Mouse (Mus musculus): Measurements from ENCODE around the gene Lrrc28.

The Lrrc28 gene

DNA sequence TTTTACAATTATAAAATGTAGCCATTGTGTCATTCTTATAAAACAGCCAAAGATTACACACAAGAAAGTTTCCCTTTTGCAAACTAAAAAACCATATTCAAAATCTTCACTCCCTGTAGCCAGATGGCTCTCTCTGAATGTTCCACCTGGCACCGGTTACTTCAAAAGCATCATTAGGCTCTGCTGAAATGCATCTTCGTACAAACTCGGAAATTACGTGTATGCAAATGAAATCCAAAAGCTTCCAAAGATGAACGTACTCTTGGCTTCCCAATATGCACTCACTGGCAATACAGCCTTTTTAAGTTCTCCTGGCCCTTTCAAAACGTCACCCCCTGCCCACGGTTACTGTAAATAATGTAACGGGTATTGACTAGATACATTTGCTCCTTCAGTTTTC lies 777 bp downstream of the Lrrc28 start:
- no peak for DNase-seq

DNA sequence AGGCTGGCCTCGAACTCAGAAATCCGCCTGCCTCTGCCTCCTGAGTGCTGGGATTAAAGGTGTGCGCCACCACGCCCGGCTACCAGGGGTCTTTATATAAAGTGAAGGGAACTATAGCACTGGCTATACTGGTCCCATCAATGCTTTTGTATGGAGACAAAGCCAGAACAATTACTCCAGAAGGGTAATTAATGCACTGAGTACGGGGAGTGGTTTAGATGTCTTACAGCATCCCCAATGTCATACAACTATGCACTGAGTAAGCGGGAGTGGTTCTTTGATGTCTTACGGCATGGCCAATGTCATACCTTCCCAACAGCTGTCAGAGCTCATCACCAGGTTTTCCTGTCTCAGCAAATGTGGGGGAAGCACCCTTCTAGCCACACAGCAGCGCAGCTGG lies 2.1 kb downstream of the Lrrc28 start:
- DNase-seq, result no peak

DNA sequence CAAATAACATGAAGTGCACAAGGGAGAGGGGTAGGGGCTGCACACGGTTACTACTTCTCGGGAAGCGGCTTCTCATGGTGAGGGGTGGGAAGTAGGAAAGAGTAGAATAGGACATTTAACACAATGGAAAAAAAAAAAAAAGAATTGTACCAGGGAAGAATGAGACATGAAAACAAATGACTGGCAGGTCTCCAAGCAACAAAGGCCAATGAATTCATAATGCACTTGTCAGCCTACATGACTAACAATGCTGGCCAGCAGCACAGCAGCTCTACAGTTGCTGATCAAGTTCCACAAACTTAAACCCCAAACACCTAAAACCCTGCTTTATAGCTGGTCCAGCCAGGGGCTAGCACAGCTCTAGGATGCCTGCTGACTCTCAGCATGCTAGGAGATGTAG lies 6.1 kb downstream of the Lrrc28 start:
- DNase-seq, result no peak

DNA sequence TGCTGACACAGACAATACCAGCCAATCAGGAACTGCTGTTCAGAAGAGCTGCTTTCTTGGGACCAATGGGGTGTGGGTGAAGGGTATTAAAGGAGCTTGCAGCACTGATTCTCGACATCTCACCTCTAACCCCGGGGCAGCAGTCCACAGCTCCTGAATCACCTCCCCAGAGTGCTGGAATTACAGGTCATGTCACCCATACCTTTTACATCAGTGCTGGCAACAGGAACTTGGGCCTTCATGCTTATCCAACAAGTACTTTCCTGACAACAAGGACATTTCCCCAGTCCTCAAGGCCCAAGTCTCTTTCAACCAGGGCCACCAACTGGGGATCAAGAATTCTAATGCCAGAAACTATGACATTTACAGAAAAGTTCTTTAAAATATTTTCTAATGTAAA lies 8.9 kb downstream of the Lrrc28 start:
- DNase-seq, result no peak

DNA sequence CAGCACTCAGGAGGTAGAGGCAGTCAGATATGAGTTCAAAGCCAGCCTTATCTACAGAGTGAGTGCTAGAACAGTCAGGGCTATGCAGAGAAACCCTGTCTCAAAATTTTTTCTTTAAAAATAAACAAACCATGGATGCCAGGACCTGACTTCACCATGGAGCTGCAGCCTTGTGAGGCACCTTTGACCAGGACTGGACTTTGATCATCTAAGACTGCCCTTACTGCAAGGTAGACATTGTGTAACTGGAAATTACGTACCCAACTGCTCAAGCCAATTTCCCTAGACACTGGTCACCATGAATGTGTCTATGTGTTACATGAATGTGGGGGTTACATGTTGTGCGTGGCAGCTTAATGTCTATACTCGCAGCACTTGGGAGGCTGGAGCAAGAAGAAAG lies 10.9 kb downstream of the Lrrc28 start:
- no peak for DNase-seq

DNA sequence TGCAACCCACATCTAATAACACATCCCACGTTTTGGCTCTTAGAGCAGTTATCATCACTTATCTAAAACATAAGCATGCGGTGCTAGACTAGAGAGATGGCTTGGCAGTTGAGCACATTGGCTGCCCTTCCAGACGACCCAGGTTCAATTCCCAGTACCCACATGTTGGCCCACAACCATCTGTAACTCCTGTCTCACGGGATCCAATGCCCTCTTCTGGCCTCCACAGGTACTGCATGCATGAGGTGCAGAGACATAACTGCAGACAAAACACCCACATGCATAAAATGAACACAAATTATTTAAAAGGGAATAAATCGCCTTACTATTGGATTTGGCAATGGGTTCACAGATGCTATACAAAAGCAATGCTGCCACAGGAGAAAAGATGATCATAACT lies 12.7 kb downstream of the Lrrc28 start:
- peak; percentile 22 to 24 for DNase-seq

DNA sequence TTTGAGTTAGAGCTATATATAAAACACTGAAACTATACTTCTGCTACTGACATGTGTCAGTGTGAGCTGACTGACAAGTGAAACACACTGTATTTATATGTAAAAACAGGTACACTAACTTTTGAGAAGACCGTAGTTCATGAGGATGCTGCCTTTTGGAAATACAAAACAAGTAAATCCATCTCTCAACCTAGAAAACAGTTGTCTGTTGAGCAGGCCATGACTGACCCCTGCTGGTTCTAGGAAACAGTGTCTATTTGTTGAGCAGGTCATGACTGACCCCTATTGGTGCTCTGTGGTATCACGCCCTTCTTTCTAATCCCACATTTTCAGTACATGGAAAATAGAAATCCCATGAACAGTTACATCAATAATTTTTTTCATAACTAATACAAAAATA lies 14.3 kb downstream of the Lrrc28 start:
- DNase-seq, result peak; percentile 49 to 62

DNA sequence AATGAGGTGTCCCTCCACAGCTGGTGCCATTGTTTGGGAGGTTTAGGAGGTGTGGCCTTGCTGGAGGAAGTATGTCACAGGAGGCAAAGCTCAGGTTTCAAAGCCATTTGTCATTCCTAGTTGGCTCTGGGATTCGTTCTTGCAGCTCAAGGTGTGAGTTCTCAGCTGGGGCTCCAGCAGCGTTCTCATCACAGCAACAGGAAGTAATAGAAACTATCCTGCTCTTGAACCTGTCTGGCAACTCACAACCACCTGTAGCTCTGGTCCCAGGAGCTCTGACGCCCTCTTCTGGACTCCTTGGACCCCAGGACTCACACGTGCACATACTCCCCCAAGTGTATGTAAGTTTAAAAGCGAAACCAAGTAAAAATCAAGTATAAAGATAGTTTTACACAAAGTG lies 15.4 kb downstream of the Lrrc28 start:
- no peak for DNase-seq

DNA sequence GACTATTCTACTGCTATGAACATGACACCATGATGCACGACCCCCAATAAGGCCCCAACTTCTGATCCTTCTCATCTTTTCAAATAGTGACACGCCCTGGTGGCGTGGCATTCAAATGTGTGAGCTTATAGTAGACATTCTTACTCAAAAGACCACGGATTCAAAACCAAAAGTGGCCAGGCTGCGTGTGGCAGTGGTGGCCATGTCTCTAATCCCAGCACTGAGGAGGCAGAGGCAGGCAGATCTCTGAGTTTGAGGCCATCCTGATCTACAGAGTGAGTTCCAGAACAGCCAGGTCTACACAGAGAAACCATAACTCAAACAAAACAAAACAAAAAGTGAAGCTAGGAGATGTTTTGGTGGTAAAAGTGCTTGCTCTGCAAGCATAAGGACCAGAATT lies 18.4 kb downstream of the Lrrc28 start:
- no peak for DNase-seq

DNA sequence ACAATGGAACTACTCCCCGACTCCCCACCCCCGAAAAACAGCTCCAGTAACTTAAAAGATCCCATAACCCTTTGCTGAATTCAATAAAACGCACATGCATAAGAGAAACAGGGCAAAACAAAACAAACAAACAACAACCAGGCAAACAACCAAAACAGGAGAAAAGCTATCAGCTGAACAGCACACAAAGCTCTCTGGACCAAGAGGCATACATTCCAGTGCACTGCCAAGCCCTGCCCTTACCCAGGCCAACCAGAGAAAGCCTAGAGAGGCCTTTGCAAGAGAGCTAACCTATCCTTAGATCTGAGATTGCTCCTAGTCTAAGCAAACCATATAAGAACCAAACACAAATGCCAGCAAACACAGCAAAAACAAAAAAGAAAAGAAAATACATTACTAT lies 22.9 kb downstream of the Lrrc28 start:
- no peak for DNase-seq

DNA sequence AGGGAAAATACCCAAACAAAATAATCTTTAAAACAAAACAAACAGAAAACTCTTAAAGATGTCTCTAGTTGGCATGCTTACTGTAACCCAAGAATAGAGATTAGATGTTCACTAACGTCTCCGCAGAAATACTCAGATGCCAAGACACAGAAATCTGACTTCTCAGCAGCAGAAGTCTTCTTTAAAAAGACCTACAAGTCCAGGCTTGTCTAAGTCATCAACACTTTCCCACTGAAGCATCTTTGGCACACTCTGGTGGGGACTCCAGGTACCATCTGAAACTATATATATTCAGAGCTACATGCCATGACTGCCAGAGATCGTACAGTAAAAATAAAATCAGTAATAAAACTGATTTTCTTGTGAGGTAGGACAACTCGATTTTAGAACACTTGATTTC lies 25.2 kb downstream of the Lrrc28 start:
- no peak for DNase-seq

DNA sequence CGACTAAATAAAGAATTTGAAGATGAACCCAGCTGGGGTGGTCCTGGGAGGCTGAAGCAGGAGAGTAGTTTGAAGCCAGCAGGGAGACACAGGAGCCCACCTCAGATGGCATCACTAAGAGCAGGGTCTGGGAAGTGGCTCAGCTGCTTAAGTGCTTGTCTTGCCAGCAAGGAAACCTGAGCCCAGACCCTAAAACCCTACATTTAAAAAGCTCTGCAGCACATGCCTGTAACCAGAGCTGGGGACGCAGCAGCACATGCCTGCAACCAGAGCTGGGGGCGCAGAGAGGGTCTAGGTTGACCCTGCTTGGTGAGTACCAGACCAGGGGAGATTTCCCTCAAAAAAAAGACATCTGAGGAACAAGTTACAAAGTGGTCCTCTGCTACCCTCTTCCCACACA lies 26.8 kb downstream of the Lrrc28 start:
- DNase-seq, result no peak

DNA sequence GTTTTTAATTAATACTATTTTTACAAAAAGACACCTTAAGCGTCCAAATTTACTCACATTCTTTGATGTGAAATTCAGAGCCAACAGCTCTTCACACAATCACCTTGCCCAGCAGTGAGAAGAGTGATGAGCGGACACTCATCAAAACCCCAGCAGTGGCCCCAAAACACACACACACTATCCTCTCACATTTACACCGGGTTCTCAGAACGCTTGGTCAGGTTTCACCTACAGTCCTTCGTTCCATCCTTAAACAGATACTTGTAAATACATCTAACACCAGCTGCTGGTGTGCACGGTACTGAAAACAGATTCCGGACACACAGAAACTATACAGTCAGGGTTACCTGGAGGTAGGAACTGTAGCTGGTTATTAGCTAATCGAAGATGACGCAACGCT lies 27.4 kb downstream of the Lrrc28 start:
- DNase-seq, result no peak

DNA sequence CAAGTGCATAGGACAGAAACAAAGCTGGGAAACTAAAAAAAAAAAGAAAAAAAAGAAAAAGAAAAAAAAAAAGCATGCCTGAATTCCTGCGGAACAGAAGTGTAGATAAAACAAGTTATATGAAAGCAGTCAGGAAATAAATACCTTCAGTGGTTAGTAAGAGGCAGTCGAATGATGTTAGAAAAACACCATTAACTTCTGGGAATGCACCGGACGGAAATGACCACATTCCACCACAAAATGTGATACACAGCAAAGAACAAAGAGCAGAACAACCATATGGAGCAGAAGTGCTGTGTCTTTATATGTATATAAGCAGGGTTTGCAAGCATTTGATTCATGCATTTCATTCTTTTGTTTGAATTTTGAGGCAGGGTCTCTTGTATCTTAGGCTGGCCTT lies 28.2 kb downstream of the Lrrc28 start:
- no peak for DNase-seq

DNA sequence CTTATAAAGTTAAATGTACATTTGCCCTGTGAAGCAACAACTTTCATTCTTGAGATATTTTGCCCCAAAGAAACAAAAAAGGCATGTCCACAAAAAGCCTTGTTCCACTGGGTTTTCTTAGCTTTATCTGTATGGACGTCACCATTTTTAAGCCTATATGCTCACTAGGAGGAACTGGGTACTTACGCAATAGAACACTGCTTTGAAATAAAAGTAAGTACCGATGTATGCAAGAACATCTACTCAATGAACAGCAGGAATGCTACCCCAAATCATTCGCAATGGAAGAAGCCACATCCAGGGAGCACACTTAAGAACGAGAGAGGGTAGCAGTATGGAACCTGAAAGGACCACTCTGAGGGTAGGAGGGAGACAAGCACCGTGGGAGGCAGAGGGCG lies 30.6 kb downstream of the Lrrc28 start:
- DNase-seq, result no peak

DNA sequence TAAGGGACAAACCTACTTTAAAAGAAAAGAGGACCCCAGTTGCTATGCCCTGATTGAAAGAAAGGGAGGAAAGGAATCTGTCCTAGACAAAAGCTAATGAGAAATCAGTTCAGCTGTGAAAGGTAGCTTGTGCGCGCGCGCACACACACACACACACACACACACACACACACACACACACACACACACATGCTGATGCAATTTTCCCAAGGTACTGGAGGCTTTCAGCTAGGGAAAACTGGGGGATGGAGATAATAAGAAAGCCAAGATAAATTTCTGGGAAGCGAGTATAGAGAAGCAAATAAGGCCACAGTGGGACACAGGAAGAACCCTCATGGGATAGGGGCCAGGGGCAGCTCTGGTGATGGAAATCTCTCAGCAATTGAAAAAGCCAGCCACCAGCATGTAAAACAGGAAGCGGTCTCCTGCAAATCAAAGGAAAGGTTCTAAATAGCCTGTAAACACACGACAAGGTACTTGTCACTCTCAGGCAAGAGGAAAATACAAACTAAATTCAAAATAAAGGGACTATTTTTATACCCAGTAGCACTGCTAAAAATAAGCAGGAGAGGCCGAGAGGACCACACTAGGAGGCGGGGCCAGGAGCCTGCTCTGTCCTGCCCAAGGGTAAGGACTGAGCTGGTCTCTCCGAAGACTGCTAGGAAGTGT lies 31.1 kb downstream of the Lrrc28 start:
- DNase-seq, result no peak

DNA sequence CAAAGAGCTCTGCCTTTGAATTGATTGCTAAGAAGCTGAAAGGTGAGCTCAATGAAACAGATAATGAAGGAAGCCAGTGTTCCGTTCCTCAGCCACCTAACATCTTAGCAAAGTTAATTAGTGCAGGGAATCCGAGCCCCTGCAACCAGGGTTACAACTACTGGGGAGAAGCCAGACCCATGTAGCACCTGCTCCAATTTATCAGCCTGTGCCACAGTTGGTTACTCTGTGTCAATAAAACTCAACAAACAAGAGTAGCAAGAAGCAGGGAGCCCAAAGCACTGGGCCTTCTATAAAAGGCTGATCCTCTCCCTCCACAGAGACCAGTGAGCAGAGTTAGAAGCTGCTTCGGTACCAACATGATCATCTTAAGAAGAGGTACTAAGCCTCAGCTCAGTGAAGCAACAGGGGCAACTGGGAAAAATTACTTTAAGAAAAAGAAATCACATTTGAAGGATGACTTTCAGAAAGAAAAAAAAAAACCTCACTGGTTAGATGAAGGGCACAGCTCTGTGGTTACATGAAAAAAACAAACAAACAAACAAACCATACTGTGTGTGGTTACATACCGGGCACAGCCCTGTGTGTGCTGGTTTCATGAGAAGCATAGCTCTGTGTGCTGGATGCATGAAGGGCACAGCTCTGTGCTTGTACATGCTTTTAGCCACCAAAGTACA lies 36.6 kb downstream of the Lrrc28 start:
- DNase-seq, result no peak

DNA sequence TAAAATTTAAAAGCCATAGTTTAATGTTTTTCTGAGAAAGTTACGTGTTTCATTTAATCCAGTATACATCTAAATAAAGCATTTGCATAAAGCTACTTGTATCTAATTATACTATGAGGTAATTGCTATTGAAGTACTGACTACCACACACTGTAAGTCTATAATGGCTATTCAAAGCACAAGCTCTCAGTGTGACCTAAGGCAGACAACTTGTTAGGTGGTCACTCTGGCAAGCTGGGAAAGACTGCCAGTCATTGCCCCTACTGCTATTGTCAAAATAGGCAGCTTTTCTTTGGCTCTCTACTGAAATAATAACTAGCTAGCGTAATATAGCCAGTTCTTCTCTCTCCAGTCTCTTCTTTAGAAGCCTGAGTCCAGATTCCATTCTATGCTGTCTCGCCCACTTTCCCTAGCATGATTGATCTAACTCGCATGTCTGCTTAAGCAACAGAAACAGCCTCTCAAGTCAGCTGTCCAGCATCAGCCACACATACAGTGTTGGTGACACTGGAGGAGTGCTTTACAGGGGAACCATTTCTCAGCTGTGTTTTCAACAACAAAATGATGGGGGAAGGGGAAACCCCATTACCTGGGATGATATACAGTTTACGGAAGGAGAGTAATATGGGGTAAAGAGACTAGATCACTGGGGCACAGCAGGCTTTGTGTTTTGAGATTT lies 37.3 kb downstream of the Lrrc28 start:
- DNase-seq, result no peak

DNA sequence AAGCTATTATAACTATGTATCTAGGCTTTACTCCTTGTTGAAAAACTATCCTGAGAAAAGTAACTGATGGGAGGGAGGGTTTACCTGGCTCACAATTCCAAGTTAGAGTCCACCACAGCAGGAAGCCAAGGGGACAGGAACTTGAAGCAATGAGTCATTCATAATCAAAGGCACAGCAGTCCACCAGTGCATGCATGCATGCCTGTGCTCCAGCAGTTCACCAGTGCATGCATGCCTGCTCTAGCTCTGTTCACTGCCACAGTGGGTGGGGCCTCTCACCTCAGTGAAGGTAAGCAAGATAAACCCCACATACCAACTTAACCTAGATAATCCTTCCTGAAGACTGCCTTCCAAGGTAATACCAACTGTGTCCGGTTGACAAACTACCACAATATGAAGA lies 38.8 kb downstream of the Lrrc28 start:
- DNase-seq, result no peak

DNA sequence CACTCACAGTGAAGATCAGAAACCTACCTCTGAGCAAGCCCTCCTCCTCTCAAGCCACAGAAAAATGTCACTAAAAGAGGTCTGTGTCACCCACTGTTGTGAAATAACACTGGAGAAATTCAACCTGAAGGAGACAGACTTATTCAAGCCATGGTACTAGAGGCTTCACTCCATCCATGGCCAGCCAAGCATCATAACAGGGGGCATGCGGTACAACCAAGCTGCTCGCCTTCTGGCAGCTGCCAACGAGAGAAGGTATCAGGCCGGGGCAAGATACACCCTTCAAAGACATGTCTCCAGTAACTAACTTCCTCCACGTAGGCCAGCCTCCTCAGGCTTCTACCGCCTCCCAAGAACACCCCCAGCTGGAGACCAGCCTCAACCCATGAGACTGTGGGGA lies 40.0 kb downstream of the Lrrc28 start:
- no peak for DNase-seq

DNA sequence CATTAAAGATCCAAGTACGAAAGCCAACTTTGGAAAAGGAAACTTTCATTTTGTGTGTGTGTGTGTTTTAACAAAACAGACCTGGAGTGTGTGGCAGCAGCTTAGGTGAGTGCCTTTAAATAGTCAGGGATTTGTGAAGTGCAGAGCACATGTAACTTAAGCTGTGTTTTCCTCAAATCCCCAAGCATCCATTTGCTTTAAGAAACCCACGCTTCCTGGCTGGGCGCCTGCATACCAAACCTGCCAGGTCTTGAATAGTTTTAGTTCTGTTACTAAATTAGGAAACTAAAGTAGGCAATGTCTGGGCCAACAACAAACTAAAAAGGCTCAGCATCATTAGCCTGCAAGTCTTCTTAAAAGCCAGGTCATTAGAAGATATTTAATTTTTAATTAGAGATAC lies 47.0 kb downstream of the Lrrc28 start:
- DNase-seq, result no peak

DNA sequence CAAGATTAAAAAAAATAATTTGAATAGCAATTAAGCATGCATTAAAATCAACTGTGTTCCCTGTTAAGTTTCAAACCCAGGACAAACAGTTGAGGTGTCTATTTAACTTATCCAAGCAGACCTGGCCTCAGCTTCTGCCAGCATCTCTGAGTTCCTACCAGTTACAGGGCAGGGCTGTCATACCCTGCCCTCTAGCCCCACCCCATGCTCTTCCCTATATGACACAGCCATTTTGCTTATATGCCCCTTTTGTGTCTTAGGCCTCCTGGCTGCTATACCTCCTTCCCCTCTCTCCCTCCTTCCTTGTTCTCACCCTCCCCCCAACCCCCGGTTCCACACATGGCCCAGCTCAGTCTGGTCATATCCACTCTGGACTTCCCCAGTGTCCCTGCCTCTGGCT lies 48.1 kb downstream of the Lrrc28 start:
- DNase-seq, result no peak

DNA sequence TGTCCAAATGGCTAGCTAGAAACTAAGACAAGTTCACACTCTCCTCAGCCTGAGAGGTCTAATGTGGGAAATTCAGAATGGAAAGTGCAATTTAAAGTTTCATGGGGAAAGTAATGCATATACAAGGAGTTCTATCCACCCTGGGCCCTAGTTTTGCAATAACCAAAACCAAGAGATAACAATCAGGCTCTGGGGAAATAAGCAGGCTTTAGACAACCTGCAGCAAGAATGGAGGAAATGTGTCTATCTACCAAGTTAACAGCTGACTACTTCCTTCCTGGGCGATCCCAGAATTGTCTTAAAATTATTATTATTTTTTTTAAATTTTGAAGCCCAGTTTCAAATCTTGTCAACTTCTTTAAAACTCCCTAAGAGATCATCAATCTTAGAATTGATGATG lies 48.7 kb downstream of the Lrrc28 start:
- DNase-seq, result no peak

DNA sequence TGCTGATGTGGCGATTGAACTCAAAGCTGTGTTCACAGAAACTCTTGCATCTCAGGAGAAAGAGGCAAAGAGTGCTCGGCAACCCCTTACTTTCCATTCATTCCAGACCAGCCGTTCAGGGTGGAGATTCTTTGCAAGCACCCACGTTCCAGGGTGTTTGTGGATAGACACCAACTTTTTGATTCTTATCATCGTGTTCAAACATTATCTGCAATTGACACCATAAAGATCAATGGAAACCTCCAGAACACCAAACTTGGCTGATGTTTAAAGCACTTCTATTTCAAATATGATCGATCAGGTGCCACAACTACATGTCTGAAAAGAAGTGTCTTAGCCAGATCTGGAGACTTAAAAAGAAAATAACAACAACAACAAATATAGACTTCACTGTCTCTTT lies 51.2 kb downstream of the Lrrc28 start:
- no peak for DNase-seq

DNA sequence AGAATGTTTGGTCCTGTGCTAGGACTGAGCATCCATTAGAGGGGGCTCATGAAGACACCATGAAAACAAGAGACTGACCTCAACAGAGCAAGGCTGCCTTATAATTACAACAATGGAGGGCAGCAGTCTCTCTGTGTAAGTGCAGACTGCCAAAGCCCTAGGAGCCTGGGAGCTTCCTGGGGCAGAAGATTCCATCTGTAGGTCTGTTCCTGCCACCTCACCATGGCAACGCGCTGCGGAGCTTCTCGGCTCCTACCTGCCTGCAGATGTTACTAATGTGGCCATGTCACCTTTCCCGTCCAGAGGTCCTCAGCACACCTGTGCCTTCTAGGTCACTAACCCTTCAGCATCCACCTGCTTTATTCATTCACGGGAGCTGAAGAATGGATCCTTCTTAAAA lies 52.4 kb downstream of the Lrrc28 start:
- no peak for DNase-seq
